Mouse (Mus musculus): ENCODE results near the gene Gm45711.
"Not testable (repeated sequence)": the region's sequence is repeated elsewhere in the genome, so short reads cannot be mapped to it uniquely, and the experiment has no call there.

Gm45711 gene

DNA sequence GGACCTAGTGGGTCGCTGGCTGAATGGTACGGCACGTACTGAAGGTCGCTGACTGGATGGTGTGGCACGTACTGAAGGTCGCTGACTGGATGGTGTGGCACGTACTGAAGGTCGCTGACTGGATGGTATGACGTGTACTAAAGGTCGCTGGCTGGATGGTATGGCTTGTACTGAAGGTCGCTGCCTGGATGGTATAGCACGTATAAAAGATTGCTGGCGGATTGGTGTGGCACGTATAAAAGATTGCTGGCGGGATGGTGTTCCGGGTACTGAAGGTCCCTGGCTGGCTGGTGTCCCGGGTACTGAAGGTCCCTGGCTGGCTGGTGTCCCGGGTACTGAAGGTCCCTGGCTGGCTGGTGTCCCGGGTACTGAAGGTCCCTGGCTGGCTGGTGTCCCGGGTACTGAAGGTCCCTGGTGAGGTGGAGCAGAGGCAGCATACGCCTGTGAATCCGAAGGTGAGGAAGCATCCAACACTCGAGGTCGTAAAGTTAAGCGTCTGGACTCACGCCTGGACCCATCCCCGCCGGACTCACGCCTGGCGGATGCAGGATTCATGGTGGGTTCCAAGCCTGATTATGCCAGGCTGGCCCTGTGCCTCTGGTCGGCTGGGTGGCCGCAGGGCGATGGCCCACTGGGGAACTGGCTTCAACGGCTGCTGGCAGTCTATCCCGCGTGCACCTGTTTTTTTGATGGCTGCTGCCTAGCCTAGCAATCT lies at the start of gene Gm45711, which contains the start of gene Cmtm1:
Gene Gm45711 (minus strand): TSS at position 641 of the 715 bp plus-strand sequence.
Gene Cmtm1 (minus strand): TSS at position 705 of the 715 bp plus-strand sequence.
- DNase-seq (ENCODE audit: low spot score): peak; percentile 19

DNA sequence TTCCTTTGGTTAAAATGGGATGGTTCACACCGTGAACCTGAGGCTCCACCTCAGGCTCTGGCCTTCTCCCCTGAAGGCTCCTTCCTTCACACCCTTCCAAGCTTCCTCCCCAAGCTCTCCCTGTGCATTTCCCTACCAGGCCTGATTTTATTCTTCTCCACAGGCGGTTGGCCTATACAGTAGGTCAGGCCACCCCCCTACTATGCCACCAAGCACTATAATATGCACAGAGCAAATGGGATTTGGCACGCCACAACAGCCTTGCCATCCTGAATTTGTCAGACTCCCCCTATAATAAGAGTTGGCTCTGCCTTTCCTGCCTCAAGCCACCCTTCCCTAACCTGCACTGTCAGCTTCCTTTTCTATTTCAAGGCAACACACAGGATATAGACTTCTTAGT lies 48.8 kb upstream of the Gm45711 start:
- DNase-seq (ENCODE audit: low spot score): no peak

DNA sequence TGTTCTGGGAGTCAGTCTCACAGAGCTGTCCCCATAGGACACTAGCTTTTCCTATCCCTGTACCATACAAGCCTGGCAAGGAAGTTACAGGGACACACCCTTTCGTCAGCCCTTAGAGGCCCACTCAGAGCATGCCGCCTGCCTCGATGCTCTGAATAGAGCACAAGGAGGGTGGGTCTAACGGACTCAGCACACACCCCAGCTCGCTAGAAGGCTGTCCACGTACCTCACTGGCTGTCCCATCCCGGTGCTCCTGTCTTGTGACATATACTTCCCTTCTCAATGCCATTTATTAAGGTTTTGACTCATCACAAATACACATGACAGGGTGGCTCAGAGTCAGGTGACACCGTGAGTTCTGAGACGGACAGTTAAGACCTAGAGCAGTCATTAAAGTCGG lies 44.6 kb upstream of the Gm45711 start:
- DNase-seq (ENCODE audit: low spot score): no peak

DNA sequence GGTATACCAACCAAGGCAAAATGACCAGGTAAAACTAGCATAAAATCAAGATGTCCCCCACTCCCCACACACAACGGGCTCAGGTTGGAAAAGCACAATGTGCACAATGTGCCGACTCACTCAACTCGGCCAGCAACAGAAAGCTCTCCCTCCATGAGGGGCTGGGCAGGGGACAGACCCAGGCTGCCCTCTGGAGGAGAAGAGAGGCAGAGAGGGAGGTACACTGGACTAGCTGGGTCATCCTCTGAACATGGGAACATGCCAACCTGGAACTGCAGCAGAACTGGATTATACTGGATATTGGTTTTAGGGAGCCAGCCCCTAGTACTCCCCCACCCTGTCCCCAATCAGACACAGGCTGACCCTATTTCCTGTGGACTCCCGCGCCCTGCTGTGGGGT lies 43.3 kb upstream of the Gm45711 start:
- DNase-seq (ENCODE audit: low spot score): no peak

DNA sequence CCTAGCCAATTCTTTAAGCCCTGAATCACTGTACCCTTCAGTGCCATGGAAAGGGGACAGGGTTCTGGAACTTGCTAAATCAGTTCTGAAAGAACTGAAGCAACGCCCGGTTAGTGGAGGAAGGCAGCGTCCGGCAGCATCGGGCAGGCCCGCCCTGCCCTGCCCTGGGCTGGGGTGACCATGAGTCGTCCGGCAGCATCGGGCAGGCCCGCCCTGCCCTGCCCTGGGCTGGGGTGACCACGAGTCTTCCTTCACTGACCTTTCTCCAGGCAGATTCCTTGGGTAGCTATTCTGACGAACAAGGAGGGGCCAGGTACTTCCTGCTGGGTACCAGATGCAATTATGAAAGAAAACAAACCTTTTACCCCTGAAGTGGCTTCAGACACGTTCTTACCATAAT lies 40.2 kb upstream of the Gm45711 start:
- no peak for DNase-seq (ENCODE audit: low spot score)

DNA sequence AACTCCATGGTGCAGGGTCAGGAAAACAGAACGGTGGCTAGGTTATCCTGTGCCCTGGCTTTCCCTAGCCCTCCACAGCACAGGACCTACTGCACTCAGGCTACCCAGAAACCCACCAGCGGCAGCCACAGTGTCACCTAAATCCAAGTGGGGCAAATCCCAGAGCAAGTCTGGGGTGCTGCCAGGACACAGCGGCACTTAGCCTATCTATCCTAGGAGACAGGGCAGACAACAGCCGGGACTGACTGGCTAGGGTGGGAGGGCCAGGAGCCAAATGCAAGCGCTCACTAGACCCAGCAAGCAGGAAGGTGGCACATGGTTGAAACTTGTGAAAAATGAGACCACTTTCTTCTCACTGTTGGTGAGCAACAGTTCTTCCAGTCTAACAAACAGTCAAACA lies 39.1 kb upstream of the Gm45711 start:
- no peak for DNase-seq (ENCODE audit: low spot score)

DNA sequence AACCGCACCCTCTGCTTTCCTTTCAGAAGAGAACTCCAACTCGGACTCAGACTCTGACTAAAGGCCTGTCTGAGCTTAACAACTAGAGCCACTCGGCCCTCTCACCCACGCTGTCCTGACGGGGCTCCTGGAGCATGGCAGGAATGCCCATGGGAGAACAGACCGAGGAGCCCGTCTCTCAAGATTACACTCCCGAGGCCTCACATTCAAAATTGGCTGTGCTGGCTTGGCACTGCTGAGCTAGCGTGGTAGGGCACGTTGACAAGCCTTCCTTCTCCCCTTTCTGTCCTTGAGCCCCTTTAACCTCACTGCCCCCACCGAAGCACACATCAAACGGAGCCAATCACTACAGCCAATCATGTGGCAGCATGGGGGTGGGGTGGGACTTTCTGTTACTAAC lies 36.8 kb upstream of the Gm45711 start:
- no peak for DNase-seq (ENCODE audit: low spot score)

DNA sequence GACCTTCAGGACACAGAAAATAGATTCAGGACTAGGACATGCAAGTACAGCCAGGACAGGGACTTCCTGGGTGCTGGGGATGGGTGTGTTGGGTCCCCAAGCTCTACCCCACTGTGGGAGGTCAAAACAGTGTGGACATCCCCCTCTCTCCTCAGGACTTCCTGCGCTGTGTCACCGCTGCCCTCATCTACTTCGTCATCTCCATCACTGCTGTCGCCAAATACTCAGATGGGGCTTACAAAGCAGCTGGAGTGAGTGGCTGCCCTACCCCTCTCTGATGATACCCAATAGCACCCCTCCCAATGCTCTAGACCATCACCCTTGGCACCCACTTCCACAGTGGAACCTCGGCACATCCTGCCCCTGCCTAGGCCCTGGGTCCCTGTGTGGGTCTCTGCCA lies 34.7 kb upstream of the Gm45711 start:
- DNase-seq (ENCODE audit: low spot score): no peak

DNA sequence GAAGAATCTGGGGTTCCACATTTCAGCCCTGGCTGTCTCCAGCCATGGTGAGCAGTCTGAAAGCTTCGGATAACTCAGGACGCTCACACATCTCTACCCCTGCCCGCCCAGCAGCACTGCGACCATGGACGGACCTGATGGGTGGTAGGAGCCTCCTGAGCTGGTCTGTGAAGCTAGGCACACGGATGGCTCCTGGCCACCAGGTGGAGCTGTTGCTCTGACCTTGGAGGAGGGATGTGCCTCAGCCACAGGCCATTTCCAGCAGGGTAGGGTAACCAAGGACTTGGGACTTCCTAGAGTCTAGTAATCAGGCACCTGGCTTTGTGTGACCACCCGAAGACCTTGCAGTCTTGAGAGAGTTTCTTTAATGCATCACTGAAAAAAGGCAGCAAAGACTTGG lies 34.1 kb upstream of the Gm45711 start:
- DNase-seq (ENCODE audit: low spot score): peak; percentile 55

DNA sequence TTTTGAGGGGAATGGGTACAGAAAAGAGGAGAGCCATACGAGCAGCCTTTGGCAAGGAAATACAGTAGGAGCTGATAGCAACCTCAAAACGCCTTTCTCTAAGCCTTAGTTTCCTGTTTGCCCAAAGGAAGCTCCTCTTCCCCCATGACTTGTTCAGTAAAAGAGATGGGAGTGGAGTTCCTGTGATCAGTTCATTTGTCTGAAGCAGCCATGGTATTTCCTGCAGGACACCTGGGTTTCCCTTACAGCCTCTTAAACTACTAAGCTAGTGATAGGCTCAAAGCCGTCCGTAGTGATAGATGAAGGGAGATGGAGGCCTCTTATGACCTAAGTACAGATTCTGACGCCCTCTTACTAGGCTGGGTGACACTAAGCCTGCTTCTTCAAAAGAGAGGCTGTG lies 32.5 kb upstream of the Gm45711 start:
- no peak for DNase-seq (ENCODE audit: low spot score)

DNA sequence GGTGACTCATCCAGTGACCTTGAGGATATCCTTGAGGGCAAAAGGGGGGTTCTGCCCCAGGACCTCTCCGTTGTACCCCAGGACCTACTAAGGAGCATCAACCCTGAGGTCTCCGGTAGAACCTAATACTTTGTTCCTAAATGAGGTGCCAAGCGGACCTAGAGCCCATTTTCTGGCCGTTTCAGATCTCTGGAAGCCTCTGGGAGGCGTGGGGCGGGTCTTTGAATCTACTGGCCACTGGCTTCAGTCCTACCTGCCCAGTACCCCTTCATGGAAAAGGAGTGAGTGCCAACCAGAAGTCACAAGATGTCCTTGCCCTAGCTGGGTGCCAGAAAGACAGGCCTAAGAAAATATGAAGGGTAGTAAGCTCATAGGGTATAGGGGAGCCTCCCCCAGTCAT lies 31.8 kb upstream of the Gm45711 start:
- DNase-seq (ENCODE audit: low spot score): no peak

DNA sequence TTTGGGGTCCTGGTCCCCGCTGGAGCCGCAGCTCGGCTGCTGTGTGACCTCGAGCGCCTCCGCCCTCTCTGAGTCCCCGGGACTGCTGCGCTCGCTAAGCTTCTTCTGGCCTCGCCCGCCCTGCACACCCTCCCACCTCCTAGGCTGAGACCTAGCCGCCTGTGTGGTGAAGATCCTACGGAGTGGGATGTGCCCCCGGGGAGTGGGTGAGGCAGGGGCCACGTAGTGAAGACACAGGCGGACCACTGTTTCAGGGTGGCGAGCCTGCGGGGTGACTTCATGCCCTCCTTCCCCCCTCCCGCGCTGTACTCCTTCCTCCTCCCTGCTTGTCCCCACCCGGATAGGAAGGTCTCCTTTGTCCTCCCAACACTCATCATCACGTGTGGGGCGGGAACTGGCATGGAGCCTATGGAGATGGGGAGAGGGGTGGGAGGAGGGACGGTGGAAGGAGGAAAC lies 31.3 kb upstream of the Gm45711 start:
- DNase-seq (ENCODE audit: low spot score): peak; percentile 74

DNA sequence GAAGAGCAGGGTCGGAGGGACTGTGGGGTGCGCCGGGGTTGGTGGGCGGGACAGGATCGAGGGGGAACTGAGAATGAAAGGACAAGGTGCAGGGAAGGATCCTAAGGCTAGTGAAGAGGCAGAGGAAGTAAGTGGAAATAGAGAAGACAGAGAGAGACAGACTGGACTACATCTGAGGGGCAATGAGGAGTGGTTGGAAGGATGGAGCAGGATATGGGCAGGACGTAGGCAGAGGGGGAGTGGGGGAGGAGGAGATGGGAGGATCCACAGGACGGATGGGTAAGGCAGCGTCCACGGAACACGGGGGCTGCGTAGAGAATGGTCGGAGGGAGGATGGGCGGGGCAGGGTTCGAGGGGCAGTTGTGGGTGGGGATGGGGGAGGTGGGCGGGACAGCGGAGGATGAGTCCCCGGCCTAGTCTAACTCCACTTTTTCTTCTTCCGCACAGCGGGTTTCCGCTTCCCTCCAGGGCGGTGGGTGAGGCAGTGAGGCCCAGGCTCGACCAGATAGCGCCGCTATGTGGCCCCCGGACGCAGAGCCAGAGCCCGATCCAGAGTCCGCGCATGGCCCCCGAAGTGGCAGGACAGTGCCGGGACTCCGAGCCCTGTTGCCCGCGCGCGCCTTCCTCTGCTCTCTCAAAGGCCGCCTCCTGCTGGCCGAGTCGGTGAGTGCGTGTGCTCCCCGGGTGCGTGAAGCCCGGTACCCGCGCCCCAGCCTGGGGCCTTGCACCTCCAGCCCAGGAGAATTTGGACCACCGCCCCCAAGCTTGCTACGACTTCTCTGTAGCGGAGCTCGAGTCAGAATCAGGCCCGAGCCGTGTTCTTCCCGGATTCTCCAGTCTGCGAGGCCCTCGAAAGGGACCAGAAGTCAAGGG lies 30.6 kb upstream of the Gm45711 start:
- peak; percentile 76 for DNase-seq (ENCODE audit: low spot score)

DNA sequence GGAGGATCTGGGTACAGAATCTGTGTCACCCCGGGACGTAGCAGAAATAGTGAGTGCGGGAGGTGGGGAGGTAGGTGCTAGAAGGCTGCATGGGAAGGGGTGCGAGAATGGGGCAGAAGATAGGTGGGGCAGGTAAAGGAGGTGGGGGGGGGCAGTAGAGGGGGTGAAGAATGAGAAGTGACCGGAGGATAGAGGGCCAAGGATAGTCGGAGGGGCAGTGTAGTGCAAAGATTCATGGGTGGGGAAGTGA lies 30.0 kb upstream of the Gm45711 start:
- DNase-seq (ENCODE audit: low spot score): no peak

DNA sequence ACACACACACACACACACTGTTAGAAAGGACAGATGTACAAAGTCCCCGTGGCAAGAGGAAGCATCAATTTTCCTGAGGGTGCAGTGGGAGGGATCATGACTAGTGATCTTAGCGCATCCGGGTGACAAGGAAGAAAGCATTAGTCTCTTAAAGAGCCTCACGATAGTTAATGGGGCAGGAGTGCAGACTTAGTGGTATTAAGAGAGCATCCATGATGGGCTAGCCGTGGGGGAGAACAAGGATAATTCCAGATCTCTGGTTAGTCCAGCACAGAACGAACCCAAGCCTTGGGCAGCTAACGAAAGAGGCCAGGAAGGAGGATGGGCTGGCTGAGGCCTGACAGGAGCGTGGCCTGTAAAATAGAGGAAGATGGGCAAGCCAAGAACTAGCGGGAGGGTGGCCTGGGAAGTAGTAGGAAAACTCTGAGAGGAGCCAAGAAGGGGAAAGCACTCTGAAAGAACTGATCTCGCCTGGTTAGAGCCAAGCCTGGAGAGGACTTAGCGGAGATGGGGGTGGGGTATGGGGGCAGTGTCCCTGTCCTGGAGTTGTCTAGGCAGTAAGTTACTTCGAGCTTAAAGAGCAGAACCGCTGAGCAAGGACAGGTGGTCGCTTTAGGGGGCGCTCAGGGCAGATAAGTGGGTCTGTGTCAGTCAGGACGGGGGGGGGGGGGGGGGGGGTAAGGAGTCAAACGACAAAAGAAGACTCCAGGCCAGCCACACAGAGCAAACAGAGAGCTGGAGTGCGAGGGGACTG lies 29.5 kb upstream of the Gm45711 start, which contains the start of gene Cmtm3:
Gene Cmtm3 (plus strand): TSS at position 182 of the 754 bp plus-strand sequence.
- DNase-seq (ENCODE audit: low spot score): peak; percentile 34

DNA sequence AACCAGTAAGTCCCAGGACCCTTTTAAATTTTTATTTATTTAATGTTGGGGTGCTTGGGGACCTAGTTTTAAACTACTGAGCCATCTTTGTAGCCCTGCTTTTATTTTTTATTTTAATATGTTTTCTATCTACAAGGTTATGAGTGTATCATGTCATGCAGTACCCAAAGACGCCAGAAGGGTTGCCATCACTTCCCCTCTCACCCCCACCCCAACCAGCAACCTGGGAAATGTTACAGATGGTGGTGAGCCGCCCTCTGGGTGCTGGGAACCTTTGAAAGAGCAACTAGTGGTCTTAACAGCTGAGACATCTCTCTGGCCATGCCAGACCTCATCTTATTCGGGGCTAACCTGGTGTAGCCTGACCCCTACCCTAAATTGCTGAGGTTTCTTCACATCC lies 28.0 kb upstream of the Gm45711 start:
- no peak for DNase-seq (ENCODE audit: low spot score)

DNA sequence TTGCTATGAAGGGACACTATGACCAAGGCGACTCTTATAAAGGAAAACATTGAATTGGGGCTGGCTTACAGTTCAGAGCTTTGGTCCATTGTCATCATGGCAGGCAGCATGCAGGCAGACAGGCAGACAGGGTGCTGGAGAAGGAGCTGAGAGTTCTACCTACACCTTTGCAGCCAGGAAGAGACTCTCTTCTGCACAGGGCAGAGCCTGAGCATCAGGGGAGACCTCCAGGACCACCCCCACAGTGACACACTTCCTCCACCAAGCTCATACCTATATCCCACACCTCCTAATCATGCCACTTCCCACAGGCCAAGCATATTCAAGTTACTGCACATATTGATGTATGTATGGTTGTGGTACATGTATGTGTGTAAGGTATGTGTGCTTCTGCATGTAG lies 26.9 kb upstream of the Gm45711 start:
- no peak for DNase-seq (ENCODE audit: low spot score)

DNA sequence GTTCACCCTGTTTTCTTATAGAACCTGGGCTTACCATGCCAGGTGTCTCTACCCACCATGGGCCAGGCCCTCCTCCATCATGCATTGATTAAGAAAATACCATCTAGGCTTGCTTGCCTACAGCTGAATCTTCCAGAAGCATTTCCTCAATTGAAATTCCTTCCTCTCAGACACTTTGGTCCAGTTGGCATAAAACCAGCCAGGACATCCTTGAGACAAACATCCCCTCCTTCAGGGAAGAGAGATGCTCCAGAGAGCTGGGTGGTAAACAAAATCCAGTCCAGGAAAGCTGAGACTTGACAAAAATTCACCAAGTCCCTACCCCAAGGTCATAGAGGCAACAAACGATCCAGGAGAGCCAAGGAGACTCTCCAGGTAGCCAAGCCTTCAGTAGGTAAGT lies 24.3 kb upstream of the Gm45711 start:
- no peak for DNase-seq (ENCODE audit: low spot score)

DNA sequence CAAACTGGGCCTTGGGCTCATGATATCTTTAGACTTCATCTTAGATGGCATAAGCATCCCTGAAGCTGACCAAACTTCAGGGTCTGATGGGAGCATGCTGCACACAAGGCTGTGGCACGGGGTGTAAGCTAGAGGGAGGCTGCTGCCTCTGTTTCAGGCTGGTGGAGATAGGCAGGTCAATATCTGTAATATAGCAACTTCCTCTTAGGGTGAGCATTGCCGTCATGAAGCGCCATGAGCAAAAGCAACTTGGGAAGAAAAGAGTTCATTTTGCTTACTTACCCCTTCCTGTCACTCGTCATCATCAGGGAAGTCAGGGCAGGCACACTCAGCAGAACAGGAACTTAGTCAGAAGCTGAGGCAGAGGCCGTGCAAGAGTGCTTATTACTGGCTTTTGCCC lies 23.9 kb upstream of the Gm45711 start:
- DNase-seq (ENCODE audit: low spot score): no peak

DNA sequence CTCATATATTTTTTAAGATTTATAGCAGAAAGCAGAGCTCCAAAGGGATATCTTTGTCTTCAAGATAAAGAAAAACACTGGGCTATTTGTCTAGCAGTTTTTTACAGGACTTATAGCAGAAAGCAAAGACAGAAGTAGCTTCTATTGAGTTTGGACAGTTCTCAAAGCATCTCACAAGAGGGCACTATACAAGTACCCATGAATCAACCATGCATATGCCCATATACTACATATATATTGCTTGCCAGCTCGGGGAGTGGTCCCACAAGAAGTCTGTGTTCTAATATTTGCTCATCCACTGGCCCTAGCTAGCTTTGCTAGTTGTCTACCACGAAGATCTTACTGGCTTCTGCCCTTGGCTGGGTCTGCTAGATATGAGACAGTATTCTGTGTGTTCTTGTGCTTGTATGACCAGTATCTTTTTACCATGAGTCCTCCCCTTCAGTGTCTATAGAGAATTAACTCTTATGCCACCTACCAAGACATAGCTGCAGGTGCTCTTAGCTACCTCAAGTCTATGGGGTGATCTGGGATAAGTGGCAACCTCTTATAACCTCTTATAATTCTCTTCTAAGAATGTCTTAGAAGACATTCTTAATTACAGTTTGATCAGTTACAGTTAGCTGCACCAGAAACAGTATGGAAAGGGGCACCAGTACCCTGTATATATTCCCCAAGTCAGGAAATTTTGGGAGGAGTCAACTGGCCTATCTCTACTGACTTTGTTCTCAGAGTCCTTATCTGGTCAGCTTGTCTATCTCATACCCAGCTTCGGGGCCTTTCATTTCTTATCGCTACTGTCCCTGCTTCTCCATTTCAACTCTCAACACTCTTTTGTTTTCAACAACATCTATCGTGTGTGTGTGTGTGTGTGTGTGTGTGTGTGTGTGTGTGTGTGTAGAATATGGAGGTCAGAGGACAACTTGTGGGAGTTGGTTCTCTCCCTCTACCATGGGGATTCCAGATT lies 23.1 kb upstream of the Gm45711 start:
- no peak for DNase-seq (ENCODE audit: low spot score)

DNA sequence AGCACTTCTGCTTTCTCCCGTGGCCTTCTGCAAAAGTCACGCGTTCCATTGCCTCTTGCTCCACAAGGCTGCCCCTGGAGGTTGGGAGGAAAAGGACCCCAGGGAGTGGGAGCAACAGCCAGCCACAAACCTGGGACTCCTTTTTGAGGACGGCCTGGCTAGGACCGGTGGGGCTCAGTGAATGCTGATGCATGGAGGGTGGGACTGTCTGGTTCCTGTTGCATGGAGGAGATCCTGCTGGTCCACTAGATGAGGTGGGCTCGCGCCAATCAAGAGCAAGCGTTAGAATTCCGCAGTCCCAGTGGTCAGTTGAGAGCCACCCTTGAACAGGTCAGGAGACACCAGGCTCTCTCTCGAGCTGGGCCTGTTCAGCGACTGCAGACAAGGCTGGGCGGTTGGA lies 12.0 kb upstream of the Gm45711 start, which contains the start of gene Cmtm2b:
Gene Cmtm2b (plus strand): TSS at position 301 of the 400 bp plus-strand sequence.
- DNase-seq (ENCODE audit: low spot score): not testable (repeated sequence)

All from testis, postnatal 14 days (tissue).